Comparison of ENCODE assay signal across 17 mouse cellular contexts in genomic region chr3:103400807-103401206, GRCm38 (mm10).
DNase-seq lines count a peak whose midpoint lies in the region; ATAC-seq and TF ChIP-seq lines count a peak whose summit lies in the region.
"Had no signal": no experiment of that assay in that cellular context is flagged by ENCODE, and none has a peak within 500 bp of the region (broad histone marks: within the 10 kb centered on the region; RNA-seq: fewer than 3 reads in every experiment).

No protein-coding gene starts in this region.

- in situ Hi-C loops in CH12.LX (cut with MboI; ENCODE audit: low pct_ligation_motif_present, low pct_unique_long_range_greater_than_20kb, low sequenced_read_pairs), result no loop called here

- H3K4me1 ChIP-seq in forebrain, embryonic 15.5 days, result peaks cover 14% of the 10 kb centered on the region
- peaks cover 18% of the 10 kb centered on the region; the same call in 1 of the 2 replicates for H3K4me1 ChIP-seq in forebrain, embryonic 12.5 days
- H3K4me1 ChIP-seq in CH12.LX (ENCODE audit: control insufficient read depth in 1 of 2, insufficient read depth in 2 of 2), result peaks cover 4 to 19% of the 10 kb centered on the region in 2 experiments; a peak in 3 of 4 replicates
- peaks cover 16% of the 10 kb centered on the region for H3K4me1 ChIP-seq in hindbrain, embryonic 14.5 days (replicated peaks; ENCODE audit: control insufficient read depth, insufficient read depth, low read length)
- H3K4me1 ChIP-seq in midbrain, embryonic 15.5 days, result peaks cover 18% of the 10 kb centered on the region
- H3K4me1 ChIP-seq: heart, embryonic 13.5 days; limb, embryonic 13.5 days; liver, embryonic 15.5 days had no signal

- no peaks in the 10 kb centered on the region for H3K79me2 ChIP-seq in CH12.LX (replicated peaks; ENCODE audit: control insufficient read depth, extremely low read depth, insufficient read depth, poor library complexity, severe bottlenecking)

- H3K4me3 ChIP-seq in forebrain, embryonic 15.5 days, result no peak overlapping the region
- H3K4me3 ChIP-seq in forebrain, embryonic 12.5 days (replicated peaks), result no peak overlapping the region
- no peak overlapping the region for H3K4me3 ChIP-seq in CH12.LX (replicated peaks in 1 of 3; ENCODE audit: low read depth in 2 of 3, low read length in 2 of 3, poor library complexity in 1 of 3)
- no peak overlapping the region for H3K4me3 ChIP-seq in hindbrain, embryonic 14.5 days (replicated peaks; ENCODE audit: low read length)
- H3K4me3 ChIP-seq in midbrain, embryonic 15.5 days, result no peak overlapping the region
- H3K4me3 ChIP-seq: embryonic facial prominence, embryonic 10.5 days; heart, embryonic 13.5 days; limb, embryonic 13.5 days; liver, embryonic 15.5 days had no signal

- H3K9me3 ChIP-seq in forebrain, embryonic 15.5 days, result no peaks in the 10 kb centered on the region
- H3K9me3 ChIP-seq in forebrain, embryonic 12.5 days, result no peaks in the 10 kb centered on the region
- no peaks in the 10 kb centered on the region for H3K9me3 ChIP-seq in CH12.LX (replicated peaks; ENCODE audit: low read length)
- H3K9me3 ChIP-seq in hindbrain, embryonic 14.5 days (ENCODE audit: control insufficient read depth, low read length), result no peaks in the 10 kb centered on the region
- H3K9me3 ChIP-seq in midbrain, embryonic 15.5 days, result no peaks in the 10 kb centered on the region
- H3K9me3 ChIP-seq: embryonic facial prominence, embryonic 10.5 days; heart, embryonic 13.5 days; limb, embryonic 13.5 days; liver, embryonic 15.5 days had no signal

- no peaks in the 10 kb centered on the region for H3K27me3 ChIP-seq in forebrain, embryonic 15.5 days
- no peaks in the 10 kb centered on the region for H3K27me3 ChIP-seq in forebrain, embryonic 12.5 days
- H3K27me3 ChIP-seq in CH12.LX (replicated peaks), result no peaks in the 10 kb centered on the region
- H3K27me3 ChIP-seq in hindbrain, embryonic 14.5 days (ENCODE audit: control insufficient read depth, insufficient read depth, low read length), result no peaks in the 10 kb centered on the region
- H3K27me3 ChIP-seq in midbrain, embryonic 15.5 days (replicated peaks), result no peaks in the 10 kb centered on the region
- H3K27me3 ChIP-seq: heart, embryonic 13.5 days; limb, embryonic 13.5 days; liver, embryonic 15.5 days had no signal

- no peak for DNase-seq in CH12.LX (ENCODE audit: extremely low read depth)
- no peak for DNase-seq in hindbrain, embryonic 14.5 days (ENCODE audit: low spot score)
- DNase-seq in cerebellum, postnatal 14 days, result no peak
- DNase-seq: adrenal gland, adult 8-10 months; cerebellum, adult 11 months; heart, postnatal 36 days had no signal

- peak overlapping the region; percentile 64 for H3K27ac ChIP-seq in forebrain, embryonic 15.5 days (replicated peaks)
- no peak overlapping the region for H3K27ac ChIP-seq in forebrain, embryonic 12.5 days
- H3K27ac ChIP-seq in CH12.LX (ENCODE audit: insufficient read depth, low read depth), result no peak overlapping the region
- H3K27ac ChIP-seq in hindbrain, embryonic 14.5 days, result peak overlapping the region; percentile 83
- H3K27ac ChIP-seq in midbrain, embryonic 15.5 days, result peak overlapping the region; percentile 81
- H3K27ac ChIP-seq: embryonic facial prominence, embryonic 10.5 days; heart, embryonic 13.5 days; kidney, postnatal 0 days; limb, embryonic 13.5 days; liver, embryonic 15.5 days had no signal

- dilution Hi-C loops in CH12.LX (cut with MboI; ENCODE audit: extremely low pct_ligation_motif_present, extremely low pct_unique_long_range_greater_than_20kb, low sequenced_read_pairs), result no loop called here

- ATAC-seq in forebrain, embryonic 15.5 days (replicated peaks), result peak; percentile 27
- ATAC-seq in forebrain, embryonic 12.5 days (ENCODE audit: low FRiP score), result no peak
- ATAC-seq in hindbrain, embryonic 14.5 days (ENCODE audit: low FRiP score), result 0 out of 2 replicates have a peak, but pooled peaks have one; percentile 9
- ATAC-seq in midbrain, embryonic 15.5 days (replicated peaks), result peak; percentile 22; the same call in 1 of the 2 replicates
- no peak for ATAC-seq in cerebellum, adult (ENCODE audit: insufficient number of reproducible peaks, low FRiP score, low TSS enrichment)
- ATAC-seq: intestine, embryonic 16.5 days; lung, postnatal 0 days had no signal

- no peak for TF ChIP-seq EP300 in CH12.LX (IDR thresholded peaks at IDR 0.05; ENCODE audit: low read length)

- TF ChIP-seq RAD21 in CH12.LX (IDR thresholded peaks at IDR 0.05; ENCODE audit: low read depth, low read length), result no peak

- H3K9ac ChIP-seq in forebrain, embryonic 15.5 days (replicated peaks), result no peak overlapping the region
- no peak overlapping the region for H3K9ac ChIP-seq in forebrain, embryonic 12.5 days
- H3K9ac ChIP-seq in CH12.LX (ENCODE audit: insufficient read depth, low read depth), result no peak overlapping the region
- no peak overlapping the region for H3K9ac ChIP-seq in hindbrain, embryonic 14.5 days
- no peak overlapping the region for H3K9ac ChIP-seq in midbrain, embryonic 15.5 days
- H3K9ac ChIP-seq: heart, embryonic 13.5 days; limb, embryonic 13.5 days; liver, embryonic 15.5 days had no signal

- H3K36me3 ChIP-seq in forebrain, embryonic 15.5 days, result no peaks in the 10 kb centered on the region
- H3K36me3 ChIP-seq in forebrain, embryonic 12.5 days (replicated peaks), result no peaks in the 10 kb centered on the region
- no peaks in the 10 kb centered on the region for H3K36me3 ChIP-seq in CH12.LX (replicated peaks in 1 of 2; ENCODE audit: control insufficient read depth in 1 of 2, insufficient read depth in 1 of 2, low read length in 1 of 2)
- H3K36me3 ChIP-seq in hindbrain, embryonic 14.5 days (replicated peaks; ENCODE audit: control insufficient read depth, insufficient read depth), result no peaks in the 10 kb centered on the region
- no peaks in the 10 kb centered on the region for H3K36me3 ChIP-seq in midbrain, embryonic 15.5 days (replicated peaks)
- H3K36me3 ChIP-seq: embryonic facial prominence, embryonic 10.5 days; heart, embryonic 13.5 days; limb, embryonic 13.5 days; liver, embryonic 15.5 days had no signal

- WGBS in forebrain, embryonic 15.5 days, result 86% methylated on average over 6 of the region's 6 CpGs
- whole genome bisulfite sequencing in forebrain, embryonic 12.5 days, result 89% methylated on average over 6 of the region's 6 CpGs
- WGBS in hindbrain, embryonic 14.5 days, result 60% methylated on average over 6 of the region's 6 CpGs
- 67% methylated on average over 6 of the region's 6 CpGs for WGBS in midbrain, embryonic 15.5 days

- TF ChIP-seq CTCF in CH12.LX (conservative IDR thresholded peaks at IDR 0.05 in 1 of 2, IDR thresholded peaks at IDR 0.05 in 1 of 2; ENCODE audit: low read depth in 2 of 2, low read length in 2 of 2), result no peak

- no peak overlapping the region for H3K4me2 ChIP-seq in forebrain, embryonic 15.5 days (replicated peaks)
- no peak overlapping the region for H3K4me2 ChIP-seq in forebrain, embryonic 12.5 days
- H3K4me2 ChIP-seq in CH12.LX (ENCODE audit: insufficient read depth, low read depth, poor library complexity, severe bottlenecking), result no peak overlapping the region
- no peak overlapping the region for H3K4me2 ChIP-seq in hindbrain, embryonic 14.5 days (replicated peaks)
- no peak overlapping the region for H3K4me2 ChIP-seq in midbrain, embryonic 15.5 days
- H3K4me2 ChIP-seq: heart, embryonic 13.5 days; limb, embryonic 13.5 days; liver, embryonic 15.5 days had no signal

- TF ChIP-seq POLR2A in CH12.LX (IDR thresholded peaks at IDR 0.05; ENCODE audit: low read depth, low read length), result no peak

TF ChIP-seq in CH12.LX, 34 proteins besides CTCF, POLR2A, EP300 and RAD21:
- TF ChIP-seq TCF12 (IDR thresholded peaks at IDR 0.05; ENCODE audit: low read depth, low read length), result no peak
- TF ChIP-seq MAFK (IDR thresholded peaks at IDR 0.05; ENCODE audit: insufficient replicate concordance, low read length), result peak; percentile 61; the same call in 1 of the 2 replicates

Comparison
In these comparisons a context has a peak if more than half of its experiments do, and no peak if none do; other contexts are left out.
1. ATAC-seq: peak in forebrain, embryonic 15.5 days (single experiment), hindbrain, embryonic 14.5 days (single experiment) and midbrain, embryonic 15.5 days (single experiment); none in forebrain, embryonic 12.5 days (single experiment) and cerebellum, adult (single experiment).
2. H3K27ac ChIP-seq: peak in forebrain, embryonic 15.5 days (single experiment), hindbrain, embryonic 14.5 days (single experiment) and midbrain, embryonic 15.5 days (single experiment); none in forebrain, embryonic 12.5 days (single experiment) and CH12.LX (single experiment).